Mouse (Mus musculus) kidney, postnatal 36 days (tissue): ENCODE data around the gene Kdm7a.

ENCODE experiments used
- DNase-seq, 2 experiments: peaks; one replicate each; pipeline ENCODE4 v3.0.0; 2021 to 2022; ENCODE audit warnings: mixed read lengths in 2 of 2

The Kdm7a gene

DNA sequence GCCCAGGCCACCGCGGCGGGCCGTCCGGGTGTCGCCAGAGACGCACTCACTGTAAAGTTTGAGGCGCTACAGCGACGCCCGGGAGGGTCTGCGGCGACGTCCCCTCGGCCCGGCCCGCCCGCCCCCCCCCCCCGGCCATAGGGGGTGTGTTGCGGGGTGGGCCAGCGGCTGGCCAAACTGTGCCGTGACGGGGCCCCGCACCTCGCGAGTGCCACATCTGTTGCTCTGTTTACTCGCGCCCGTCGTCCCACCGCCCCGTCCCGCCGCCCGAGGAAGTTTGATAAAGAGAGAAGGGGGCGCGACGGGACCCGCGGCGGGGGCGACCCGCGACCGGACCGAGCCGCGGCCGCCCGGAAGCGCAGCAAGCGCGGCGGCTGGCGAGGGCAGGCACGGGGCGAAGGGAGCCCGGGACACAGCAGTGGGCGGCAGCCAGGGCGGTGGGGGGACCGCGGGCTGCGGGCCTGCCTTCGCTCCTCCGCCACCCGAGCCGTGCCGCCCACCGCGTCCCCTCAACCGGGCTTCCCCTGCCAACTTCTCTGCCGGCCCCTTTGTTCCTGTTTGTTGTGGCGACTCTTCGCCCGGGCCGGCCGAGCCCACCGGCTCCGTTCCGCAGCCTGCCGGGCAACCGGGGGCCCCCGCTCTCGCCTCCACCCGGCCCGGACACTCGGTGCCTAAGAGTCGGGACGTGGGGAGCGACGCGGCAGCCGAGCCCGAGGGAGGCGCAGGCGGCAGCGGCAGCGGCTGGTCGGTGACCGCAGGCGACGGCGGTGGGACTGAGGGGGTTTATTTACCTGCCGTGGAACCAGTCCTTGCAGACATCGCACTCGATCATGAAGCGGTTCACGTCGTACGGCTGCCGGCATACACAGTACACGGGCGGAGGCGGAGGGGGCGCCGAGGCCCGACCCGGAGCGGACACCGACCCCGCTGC lies 674 bp downstream of the Kdm7a start:
- peak; percentile 16 to 62 for DNase-seq

- peak; percentile 84 to 87 for DNase-seq
These were observed 1.4 kb downstream of the Kdm7a start for GRCm38 (mm10) chr6:39205064-39205649.

DNA sequence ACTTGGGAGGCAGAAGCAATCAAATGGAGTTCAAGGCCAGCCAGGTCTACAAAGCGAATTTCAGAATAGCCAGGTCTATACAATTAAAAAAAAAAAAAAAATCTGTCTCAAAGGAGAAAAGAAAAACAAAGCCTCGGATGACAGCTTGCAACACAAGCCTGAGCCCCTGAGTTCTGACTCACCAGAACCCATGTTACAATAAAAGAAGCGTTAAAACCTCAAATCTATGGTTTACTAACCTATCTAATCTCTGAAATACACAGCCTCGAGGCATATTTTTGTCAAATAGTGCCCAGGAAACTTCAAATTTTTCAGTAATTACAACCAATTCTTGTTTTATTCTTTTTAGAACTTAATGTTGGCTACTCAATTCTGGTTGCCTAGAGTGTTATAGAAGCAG lies 2.1 kb downstream of the Kdm7a start:
- no peak for DNase-seq

DNA sequence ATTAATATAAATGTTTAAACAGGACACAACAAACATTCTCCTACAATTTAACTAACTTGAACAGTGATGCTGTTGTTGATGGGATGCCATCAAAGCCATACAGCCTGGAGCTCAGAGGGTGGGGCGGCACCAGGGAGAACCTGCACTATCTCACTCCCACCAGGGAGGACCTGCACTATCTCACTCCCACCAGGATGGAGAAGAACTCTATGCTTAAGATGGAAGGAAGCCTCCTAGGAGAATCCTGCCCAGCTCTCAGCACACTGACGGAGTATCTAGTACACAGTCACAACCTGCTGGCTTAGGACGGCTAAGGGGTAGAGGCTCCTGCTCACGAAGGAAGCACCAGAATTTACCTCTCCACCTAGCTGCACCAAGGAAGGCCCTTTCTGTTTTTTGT lies 3.4 kb downstream of the Kdm7a start:
- no peak for DNase-seq

- no peak for DNase-seq
These were observed 13.6 kb downstream of the Kdm7a start for GRCm38 (mm10) chr6:39193006-39193405.

- no peak for DNase-seq
These were observed 15.1 kb downstream of the Kdm7a start for GRCm38 (mm10) chr6:39191518-39191917.

- peak; percentile 9 to 38 for DNase-seq
These were observed 19.4 kb downstream of the Kdm7a start for GRCm38 (mm10) chr6:39187227-39187626.

DNA sequence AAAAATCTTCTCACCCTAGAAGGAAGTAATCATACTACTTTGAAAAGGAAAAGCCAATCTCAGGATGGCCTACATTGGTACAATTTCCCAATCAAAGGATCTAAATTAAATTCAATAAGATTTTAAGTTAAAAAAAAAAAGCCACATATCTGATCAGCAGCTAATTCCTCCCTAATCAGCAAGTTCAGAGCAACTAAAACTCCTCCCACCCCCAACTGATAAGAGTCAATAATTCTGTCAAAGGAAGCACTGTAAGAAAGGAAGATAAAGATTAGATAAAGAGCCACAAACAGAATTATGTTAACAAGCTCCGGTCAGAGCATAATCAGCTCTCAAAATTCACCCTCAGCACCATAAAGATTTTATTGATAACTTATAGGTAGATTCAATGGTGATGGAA lies 37.5 kb downstream of the Kdm7a start:
- DNase-seq: no peak

DNA sequence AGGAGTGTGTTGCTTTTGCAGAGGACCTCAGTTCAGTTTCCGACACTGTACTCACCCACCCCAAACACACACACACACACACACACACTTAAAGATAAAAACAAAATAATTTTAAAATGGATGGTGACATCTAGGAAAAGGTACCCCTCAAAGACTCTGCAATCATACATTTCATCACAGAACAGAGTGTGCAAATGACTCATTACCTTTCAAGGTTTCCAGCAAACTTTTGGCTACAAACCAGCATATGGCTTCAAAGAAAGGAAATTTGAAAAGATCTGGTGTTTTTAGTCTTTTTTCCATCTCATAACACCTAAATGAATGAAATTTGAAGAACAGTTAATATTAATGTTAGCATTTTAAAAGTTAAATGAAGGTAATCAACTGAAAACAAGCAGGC lies 41.7 kb downstream of the Kdm7a start:
- DNase-seq: no peak

GRCm38 (mm10) chr6:39161975-39162374 lies 44.6 kb downstream of the Kdm7a start:
- DNase-seq: no peak

DNA sequence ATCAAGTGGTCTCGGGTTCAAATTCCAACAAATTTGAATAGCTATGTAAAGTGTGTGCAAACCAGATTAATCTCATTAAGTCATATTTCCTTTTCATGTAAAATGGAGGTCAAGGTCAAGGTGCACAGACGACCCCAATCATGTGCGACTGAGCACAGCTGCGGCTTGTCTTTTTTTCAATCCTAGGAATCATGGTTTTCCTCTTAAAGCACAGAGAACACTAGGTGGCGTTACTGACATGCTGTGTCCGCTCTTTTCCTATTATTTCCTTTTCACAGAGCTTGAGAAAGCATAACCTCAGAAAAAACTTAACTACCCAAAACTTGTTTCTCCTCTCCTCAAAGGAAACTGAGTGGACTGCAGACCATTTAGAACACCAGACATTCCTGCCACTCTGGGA lies 60.5 kb downstream of the Kdm7a start:
- peak; percentile 19 for DNase-seq

GRCm38 (mm10) chr6:39132556-39132955 lies 74.0 kb downstream of the Kdm7a start:
- DNase-seq: no peak

DNA sequence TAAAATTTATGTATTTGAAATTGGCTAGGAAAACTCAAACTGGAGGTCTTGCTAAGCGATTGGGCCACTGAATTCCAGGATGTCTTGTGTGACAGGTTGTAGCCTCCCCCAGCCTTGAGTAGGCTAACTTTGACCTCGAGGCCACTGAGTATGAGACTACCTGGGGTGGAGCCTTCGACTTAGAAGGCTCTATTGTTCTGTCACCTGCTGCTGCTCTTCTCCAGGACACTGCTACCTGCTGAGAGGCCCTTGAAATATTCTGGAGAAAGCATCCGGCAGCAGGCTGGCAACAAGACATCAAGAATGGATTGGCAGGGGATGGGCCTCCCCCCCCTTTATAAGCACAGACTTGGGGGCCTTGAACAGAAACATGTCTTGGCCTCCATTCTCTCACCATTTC lies 75.1 kb downstream of the Kdm7a start:
- DNase-seq: no peak

- DNase-seq: no peak
These were observed 81.9 kb downstream of the Kdm7a start for GRCm38 (mm10) chr6:39124719-39125118.

DNA sequence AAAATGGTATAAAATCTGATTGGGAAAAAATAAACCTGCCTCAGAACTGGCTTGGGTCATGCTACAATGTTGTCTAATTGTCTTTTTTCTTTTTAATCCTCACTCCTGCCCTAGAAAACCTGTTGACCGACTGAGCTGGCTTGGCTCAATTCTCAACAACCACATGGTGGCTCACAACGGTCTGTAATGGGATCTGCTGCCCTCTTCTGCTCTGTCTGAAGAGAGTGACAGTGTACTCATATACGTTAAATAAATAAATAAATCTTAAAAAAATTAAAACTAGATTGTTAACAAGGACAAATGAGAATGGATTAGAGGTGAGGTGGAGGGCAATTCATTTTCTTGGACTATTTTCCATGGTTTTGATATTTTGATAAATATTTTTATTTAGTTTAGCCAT lies 85.9 kb downstream of the Kdm7a start:
- DNase-seq: no peak

- DNase-seq: peak in 1 of 2 experiments; percentile 31
These were observed 88.1 kb downstream of the Kdm7a start for GRCm38 (mm10) chr6:39118456-39118881.

DNA sequence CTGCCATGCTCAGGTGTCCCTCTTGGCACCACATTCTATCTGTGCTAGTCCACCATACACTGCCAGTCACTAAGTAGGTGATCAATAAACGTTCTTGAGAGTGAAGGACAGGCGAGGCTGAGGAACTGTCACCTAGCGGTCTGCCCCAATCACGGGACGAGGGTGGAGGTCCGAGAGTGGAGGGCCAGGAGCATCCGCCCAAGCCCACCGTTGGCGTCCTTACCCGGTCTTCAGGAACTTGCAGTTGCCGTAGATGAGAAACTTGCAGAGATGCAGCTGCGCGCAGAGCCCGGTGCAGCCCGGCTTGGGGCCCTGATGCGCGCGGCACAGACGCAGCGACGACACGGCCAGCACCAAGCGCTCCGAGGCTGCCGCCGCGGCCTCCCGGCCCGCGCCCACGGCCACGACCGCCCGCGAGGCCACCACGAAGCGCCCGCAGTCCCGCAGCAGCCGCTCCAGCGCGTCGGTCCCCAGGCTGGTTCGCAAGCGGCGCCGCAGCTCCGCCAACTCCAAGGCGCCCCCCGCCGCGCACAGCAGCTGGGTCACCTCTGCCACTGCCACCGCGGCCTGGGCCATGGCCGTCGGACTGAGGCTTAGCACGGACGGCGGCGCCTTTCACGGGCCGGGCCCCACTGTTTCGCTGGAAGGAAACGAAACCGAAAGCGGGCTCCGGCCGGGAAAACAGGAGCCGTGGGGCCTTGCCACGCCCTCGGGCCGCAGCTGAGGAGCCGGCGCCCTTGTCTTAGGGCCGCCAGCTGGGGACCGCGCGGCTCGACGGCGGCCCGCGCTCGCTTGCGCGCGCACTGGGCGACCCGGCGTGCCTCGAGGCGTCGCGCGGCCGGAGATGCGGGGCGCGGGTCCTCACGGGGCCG lies 88.8 kb downstream of the Kdm7a start, which contains the start of gene Parp12:
Parp12 (minus strand) TSS at position 766 of the 872 bp plus-strand sequence.
- DNase-seq: peak; percentile 88 to 92

- no peak for DNase-seq
These were observed 91.2 kb downstream of the Kdm7a start for GRCm38 (mm10) chr6:39115438-39115837.

DNA sequence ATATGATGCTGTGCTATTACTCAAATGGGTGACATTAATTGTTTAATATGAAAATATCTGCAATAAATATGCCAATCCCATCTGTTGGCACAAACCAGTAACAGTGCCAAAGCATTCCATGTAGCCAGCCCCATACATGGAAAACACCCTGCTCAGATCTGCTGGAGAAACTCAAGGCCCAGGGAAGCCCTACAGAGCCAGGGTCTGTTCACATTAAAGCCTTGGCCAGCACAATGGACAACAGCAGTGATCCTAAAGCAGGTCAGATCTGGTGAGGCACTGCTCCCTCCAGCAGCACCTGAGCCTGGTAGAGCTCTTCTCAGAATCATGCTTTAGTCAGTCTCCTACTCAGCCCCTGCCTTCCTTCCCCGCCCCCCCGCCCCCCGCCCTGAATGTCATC lies 93.4 kb downstream of the Kdm7a start:
- no peak for DNase-seq

- no peak for DNase-seq
These were observed 93.9 kb downstream of the Kdm7a start for GRCm38 (mm10) chr6:39112701-39113100.

- DNase-seq: no peak
These were observed 99.8 kb downstream of the Kdm7a start for GRCm38 (mm10) chr6:39106812-39107211.

DNA sequence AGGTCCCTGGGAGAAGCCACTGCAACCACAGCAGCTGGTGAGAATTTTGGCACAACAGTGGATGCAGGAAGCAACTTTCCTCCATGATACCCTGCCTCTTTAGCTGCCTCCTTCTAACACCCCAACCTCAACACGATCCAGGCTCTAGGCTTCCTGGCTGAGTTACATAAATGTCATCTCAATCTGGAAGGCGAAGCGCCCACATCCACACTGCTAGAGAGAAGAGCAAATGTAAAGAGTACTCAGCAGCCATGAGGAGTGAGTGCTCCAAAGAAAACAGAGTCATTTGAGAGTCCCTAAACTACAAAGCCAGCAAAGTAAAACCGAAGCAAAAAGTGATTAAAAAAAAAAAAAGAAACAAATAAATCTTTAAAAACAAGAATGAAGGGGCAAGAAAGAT lies 102.0 kb downstream of the Kdm7a start:
- no peak for DNase-seq
